ENCODE assay signal across 8 mouse cellular contexts in the genomic region with DNA sequence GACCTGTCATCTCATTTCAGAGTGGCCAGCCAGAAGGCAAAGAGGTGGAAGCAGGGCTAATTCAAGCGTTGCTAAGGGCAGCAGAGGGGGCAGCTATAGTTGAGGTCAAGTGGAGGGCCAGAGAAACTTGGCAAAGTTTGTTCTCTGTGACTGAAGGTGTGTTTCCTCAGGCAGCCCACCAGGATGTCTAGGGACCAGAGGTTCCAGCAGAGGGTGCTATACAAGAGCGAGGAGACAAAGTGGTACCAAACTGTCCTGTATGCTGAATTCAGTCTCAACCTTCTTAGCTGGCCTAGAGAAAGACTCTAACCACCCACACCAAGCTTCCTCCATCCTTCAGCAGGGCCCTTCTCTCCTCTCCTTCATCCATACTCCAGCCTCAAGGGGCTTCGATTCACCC.
DNase-seq lines count a peak whose midpoint lies in the region; ATAC-seq lines count a peak whose summit lies in the region.
"Had no signal": no experiment of that assay in that cellular context is flagged by ENCODE, and none has a peak within 500 bp of the region (broad histone marks: within the 10 kb centered on the region; RNA-seq: fewer than 3 reads in every experiment).

No protein-coding gene starts in this region.

- peak; percentile 35 for DNase-seq in kidney, postnatal 10 days
- no peak for DNase-seq in kidney, adult 8-10 months
- peak; percentile 25 for DNase-seq in 3T3-L1 (ENCODE audit: low read depth, low spot score)
- peak; percentile 51 for DNase-seq in A20 (ENCODE audit: low read depth, low spot score)
- peak; percentile 67 for DNase-seq in embryo, embryonic 11 days
- DNase-seq in adrenal gland, adult 2 months, result no peak
- DNase-seq: adrenal gland, postnatal 10 days had no signal

- no peak for ATAC-seq in erythroblast, adult 5-6 weeks (replicated peaks; ENCODE audit: low FRiP score, poor library complexity, severe bottlenecking)

Comparison
In these comparisons a context has a peak if more than half of its experiments do, and no peak if none do; other contexts are left out.
1. DNase-seq: peak in kidney, postnatal 10 days (single experiment), 3T3-L1 (single experiment), A20 (single experiment) and embryo, embryonic 11 days (single experiment); none in kidney, adult 8-10 months (0 of 2) and adrenal gland, adult 2 months (single experiment).